Comparison of ENCODE assay signal across 9 mouse cellular contexts in the genomic region with DNA sequence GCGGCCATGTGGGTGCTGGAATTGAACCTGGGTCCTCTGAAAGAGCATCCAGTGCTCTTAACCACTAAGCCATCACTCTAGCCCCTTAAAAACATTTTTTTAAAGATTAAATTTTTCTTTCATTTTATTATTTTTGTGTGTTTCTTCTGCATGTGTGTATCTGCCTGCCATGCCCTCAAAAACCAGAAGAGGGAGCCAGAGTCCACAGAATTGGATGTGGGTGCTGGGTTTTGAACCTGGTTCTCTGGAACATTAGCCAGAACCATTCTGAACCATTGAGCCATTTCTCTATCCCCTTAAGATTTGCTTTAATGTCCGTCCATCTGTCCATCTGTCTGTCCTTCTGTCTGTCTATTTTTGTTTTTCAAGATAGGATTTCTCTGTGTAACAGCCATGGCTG. TPM values are rescaled to one million over a fixed set of nuclear protein-coding genes. Genes with fewer than 3 reads are reported as not detected.
DNase-seq lines count a peak whose midpoint lies in the region; ATAC-seq and TF ChIP-seq lines count a peak whose summit lies in the region.
"Had no signal": no experiment of that assay in that cellular context is flagged by ENCODE, and none has a peak within 500 bp of the region (broad histone marks: within the 10 kb centered on the region; RNA-seq: fewer than 3 reads in every experiment).

No protein-coding gene starts in this region.

- H3K9ac ChIP-seq in hindbrain, embryonic 13.5 days = no peak overlapping the region
- H3K9ac ChIP-seq in ES-E14 (ENCODE audit: insufficient read depth, low read depth, low read length, poor library complexity, severe bottlenecking) = no peak overlapping the region

- 49% methylated on average over 2 of the region's 2 CpGs for WGBS in hindbrain, embryonic 10.5 days
- WGBS in hindbrain, embryonic 13.5 days = 58% methylated on average over 2 of the region's 2 CpGs
- 38% methylated on average over 2 of the region's 2 CpGs for WGBS in embryonic facial prominence, embryonic 10.5 days

- no peak overlapping the region for H3K27ac ChIP-seq in hindbrain, embryonic 10.5 days
- H3K27ac ChIP-seq in hindbrain, embryonic 13.5 days = no peak overlapping the region
- H3K27ac ChIP-seq in ES-E14 (ENCODE audit: insufficient read depth, low read depth, low read length, poor library complexity, severe bottlenecking) = no peak overlapping the region
- no peak overlapping the region for H3K27ac ChIP-seq in embryonic facial prominence, embryonic 10.5 days (replicated peaks)

- H3K9me3 ChIP-seq in hindbrain, embryonic 10.5 days = no peaks in the 10 kb centered on the region
- no peaks in the 10 kb centered on the region for H3K9me3 ChIP-seq in hindbrain, embryonic 13.5 days
- H3K9me3 ChIP-seq in ES-E14 (ENCODE audit: control insufficient read depth, insufficient read depth, low read depth, low read length) = no peaks in the 10 kb centered on the region
- H3K9me3 ChIP-seq in embryonic facial prominence, embryonic 10.5 days = no peaks in the 10 kb centered on the region
- H3K9me3 ChIP-seq: megakaryocyte, embryonic 14.5 days had no signal

- no peaks in the 10 kb centered on the region for H3K27me3 ChIP-seq in hindbrain, embryonic 10.5 days (ENCODE audit: insufficient read depth, poor library complexity, severe bottlenecking)
- H3K27me3 ChIP-seq in hindbrain, embryonic 13.5 days = no peaks in the 10 kb centered on the region
- H3K27me3 ChIP-seq in embryonic facial prominence, embryonic 10.5 days (replicated peaks; ENCODE audit: low read depth, poor library complexity, severe bottlenecking) = no peaks in the 10 kb centered on the region
- H3K27me3 ChIP-seq: megakaryocyte, embryonic 14.5 days had no signal

- ATAC-seq in hindbrain, embryonic 13.5 days (ENCODE audit: low FRiP score) = no peak
- ATAC-seq in erythroid progenitor cell, adult 5-6 weeks (replicated peaks; ENCODE audit: low FRiP score, poor library complexity, severe bottlenecking) = no peak

- intact Hi-C loops in left cerebral cortex, postnatal 10 days (cut with DNase I) = loop anchor here (2.0 to 5.0 kb wide), 2 partner anchors 56 to 119 kb away; a partner anchor contains a TSS

- H3K4me1 ChIP-seq in hindbrain, embryonic 10.5 days (replicated peaks) = peaks cover 12% of the 10 kb centered on the region
- no peaks in the 10 kb centered on the region for H3K4me1 ChIP-seq in hindbrain, embryonic 13.5 days (replicated peaks)
- peaks cover 0 to 8% of the 10 kb centered on the region in 2 experiments; a peak in 2 of 4 replicates for H3K4me1 ChIP-seq in ES-E14 (ENCODE audit: control insufficient read depth in 2 of 2, insufficient read depth in 2 of 2, low read length in 2 of 2, poor library complexity in 1 of 2)
- peaks cover 10% of the 10 kb centered on the region for H3K4me1 ChIP-seq in embryonic facial prominence, embryonic 10.5 days

- no peak overlapping the region for H3K4me3 ChIP-seq in hindbrain, embryonic 10.5 days
- no peak overlapping the region for H3K4me3 ChIP-seq in hindbrain, embryonic 13.5 days
- H3K4me3 ChIP-seq in ES-E14 (ENCODE audit: insufficient read depth in 1 of 2, low read depth in 1 of 2, low read length in 2 of 2, poor library complexity in 1 of 2, severe bottlenecking in 1 of 2) = no peak overlapping the region
- H3K4me3 ChIP-seq in embryonic facial prominence, embryonic 10.5 days = no peak overlapping the region
- H3K4me3 ChIP-seq: megakaryocyte, embryonic 14.5 days had no signal

- H3K36me3 ChIP-seq in hindbrain, embryonic 10.5 days = peaks cover 3% of the 10 kb centered on the region; the same call in 1 of the 2 replicates
- peaks cover 33% of the 10 kb centered on the region for H3K36me3 ChIP-seq in hindbrain, embryonic 13.5 days
- H3K36me3 ChIP-seq in ES-E14 (ENCODE audit: control insufficient read depth, insufficient read depth, low read length, poor library complexity, severe bottlenecking) = no peaks in the 10 kb centered on the region
- H3K36me3 ChIP-seq in embryonic facial prominence, embryonic 10.5 days (replicated peaks) = no peaks in the 10 kb centered on the region

- peak; percentile 55 for DNase-seq in hindbrain, embryonic 10.5 days (ENCODE audit: low spot score)
- DNase-seq in A20 (ENCODE audit: low read depth, low spot score) (peak; percentile 58), ES-E14 (ENCODE audit: low read depth, low spot score) (no peak)
- peak; percentile 67 for DNase-seq in embryonic facial prominence, embryonic 10.5 days (ENCODE audit: low spot score)
- DNase-seq in lung, postnatal 25 days (ENCODE audit: low spot score) = peak; percentile 48
- no peak for DNase-seq in left cerebral cortex, postnatal 10 days (ENCODE audit: extremely low spot score in 1 of 2, low spot score in 2 of 2)

- in situ Hi-C loops in ES-E14 (cut with MboI; ENCODE audit: low sequenced_read_pairs in 2 of 2, unreplicated experiment in 2 of 2) = loop anchor here in 1 of 2 experiments (10.0 kb wide), 1 partner anchor 122 kb away; no protein-coding TSS in a partner anchor

- no peak overlapping the region for H3K4me2 ChIP-seq in hindbrain, embryonic 13.5 days

TF ChIP-seq in ES-E14, 5 proteins besides CTCF, POLR2A, EP300 and RAD21:
- TF ChIP-seq ZNF384 (IDR thresholded peaks at IDR 0.05; ENCODE audit: low read depth, low read length) (no peak), MAFK (IDR thresholded peaks at IDR 0.05; ENCODE audit: insufficient read depth, low read depth, low read length) (no peak), CHD2 (IDR thresholded peaks at IDR 0.05; ENCODE audit: low read depth, low read length) (no peak), ZC3H11A (IDR thresholded peaks at IDR 0.05; ENCODE audit: borderline replicate concordance, low read depth, low read length) (peak; percentile 80)
TF ChIP-seq in ES-E14: peak in this region for 1.

RNA-seq across cellular contexts. Expression of a gene that starts 11.6 kb away (rescaled TPM):
- polyA plus RNA-seq in hindbrain, embryonic 10.5 days (2016; fragmentation: Nextera tagmentation; extraction: Ambion mirVana) = 11.9 and 17.6 TPM in 2 replicates
- 26.3 and 34.2 TPM in 2 replicates for polyA plus RNA-seq in hindbrain, embryonic 13.5 days (2015; fragmentation: Nextera tagmentation; extraction: Ambion mirVana)
- 4.4 and 5.0 TPM in 2 replicates for total RNA-seq in ES-E14 (2012; rRNA removed)
- 10.0 and 12.2 TPM in 2 replicates for polyA plus RNA-seq in embryonic facial prominence, embryonic 10.5 days (2016; fragmentation: Nextera tagmentation; extraction: Ambion mirVana)
- 3.6 and 9.2 TPM in 2 replicates for total RNA-seq in erythroid progenitor cell, adult 5-6 weeks (2015; ENCODE audit: low replicate concordance)
- 1.6 and 10.8 TPM in 2 replicates for total RNA-seq in erythroid progenitor cell, adult 5-6 weeks (2017; ENCODE audit: low replicate concordance)
- total RNA-seq in left cerebral cortex, postnatal 10 days (2021) = 10 to 100 TPM; 19.2 to 25.8 TPM

RNA-seq across cellular contexts. Expression of a gene that starts 17.4 kb away (rescaled TPM):
- polyA plus RNA-seq in hindbrain, embryonic 10.5 days (2016; fragmentation: Nextera tagmentation; extraction: Ambion mirVana) = not detected in 2 replicates
- not detected in 2 replicates for polyA plus RNA-seq in hindbrain, embryonic 13.5 days (2015; fragmentation: Nextera tagmentation; extraction: Ambion mirVana)
- 0.36 TPM in 1 of 2 replicates, not detected in the other for total RNA-seq in ES-E14 (2012; rRNA removed)
- not detected in 2 replicates for polyA plus RNA-seq in embryonic facial prominence, embryonic 10.5 days (2016; fragmentation: Nextera tagmentation; extraction: Ambion mirVana)
- not detected in 2 replicates for total RNA-seq in erythroid progenitor cell, adult 5-6 weeks (2015; ENCODE audit: low replicate concordance)
- not detected in 2 replicates for total RNA-seq in erythroid progenitor cell, adult 5-6 weeks (2017; ENCODE audit: low replicate concordance)
- total RNA-seq in left cerebral cortex, postnatal 10 days (2021) = under 1 TPM; 0.30 to 0.49 TPM

RNA-seq across cellular contexts. Expression of a gene that starts 35.2 kb away (rescaled TPM):
- 38.8 and 43.6 TPM in 2 replicates for polyA plus RNA-seq in hindbrain, embryonic 10.5 days (2016; fragmentation: Nextera tagmentation; extraction: Ambion mirVana)
- polyA plus RNA-seq in hindbrain, embryonic 13.5 days (2015; fragmentation: Nextera tagmentation; extraction: Ambion mirVana) = 64.6 and 66.2 TPM in 2 replicates
- total RNA-seq in ES-E14 (2012; rRNA removed) = 44.0 and 49.0 TPM in 2 replicates
- 38.4 and 42.0 TPM in 2 replicates for polyA plus RNA-seq in embryonic facial prominence, embryonic 10.5 days (2016; fragmentation: Nextera tagmentation; extraction: Ambion mirVana)
- 13.8 and 40.4 TPM in 2 replicates for total RNA-seq in erythroid progenitor cell, adult 5-6 weeks (2015; ENCODE audit: low replicate concordance)
- 44.5 and 87.6 TPM in 2 replicates for total RNA-seq in erythroid progenitor cell, adult 5-6 weeks (2017; ENCODE audit: low replicate concordance)
- 10 to 100 TPM; 46.2 to 56.7 TPM for total RNA-seq in left cerebral cortex, postnatal 10 days (2021)

RNA-seq across cellular contexts. Expression of a gene that starts 49.8 kb away (rescaled TPM):
- 1.2 and 3.3 TPM in 2 replicates for polyA plus RNA-seq in hindbrain, embryonic 10.5 days (2016; fragmentation: Nextera tagmentation; extraction: Ambion mirVana)
- polyA plus RNA-seq in hindbrain, embryonic 13.5 days (2015; fragmentation: Nextera tagmentation; extraction: Ambion mirVana) = 1.1 and 1.7 TPM in 2 replicates
- total RNA-seq in ES-E14 (2012; rRNA removed) = 15.1 and 25.5 TPM in 2 replicates
- polyA plus RNA-seq in embryonic facial prominence, embryonic 10.5 days (2016; fragmentation: Nextera tagmentation; extraction: Ambion mirVana) = 1.1 and 2.0 TPM in 2 replicates
- total RNA-seq in erythroid progenitor cell, adult 5-6 weeks (2015; ENCODE audit: low replicate concordance) = 0.42 TPM in 1 of 2 replicates, not detected in the other
- total RNA-seq in erythroid progenitor cell, adult 5-6 weeks (2017; ENCODE audit: low replicate concordance) = 0.64 TPM in 1 of 2 replicates, not detected in the other
- 1 to 10 TPM; 5.2 to 6.1 TPM for total RNA-seq in left cerebral cortex, postnatal 10 days (2021)

RNA-seq across cellular contexts. Expression of a gene that starts 56.3 kb away (rescaled TPM):
- 8.1 and 11.3 TPM in 2 replicates for polyA plus RNA-seq in hindbrain, embryonic 10.5 days (2016; fragmentation: Nextera tagmentation; extraction: Ambion mirVana)
- polyA plus RNA-seq in hindbrain, embryonic 13.5 days (2015; fragmentation: Nextera tagmentation; extraction: Ambion mirVana) = 12.9 and 15.2 TPM in 2 replicates
- 6.2 and 7.4 TPM in 2 replicates for total RNA-seq in ES-E14 (2012; rRNA removed)
- 8.4 and 10.3 TPM in 2 replicates for polyA plus RNA-seq in embryonic facial prominence, embryonic 10.5 days (2016; fragmentation: Nextera tagmentation; extraction: Ambion mirVana)
- 11.5 and 17.6 TPM in 2 replicates for total RNA-seq in erythroid progenitor cell, adult 5-6 weeks (2015; ENCODE audit: low replicate concordance)
- total RNA-seq in erythroid progenitor cell, adult 5-6 weeks (2017; ENCODE audit: low replicate concordance) = 0.26 and 0.76 TPM in 2 replicates
- 10 to 100 TPM; 11.4 to 12.1 TPM for total RNA-seq in left cerebral cortex, postnatal 10 days (2021)

Comparison
In these comparisons a context has a peak if more than half of its experiments do, and no peak if none do; other contexts are left out.
1. DNase-seq: peak in hindbrain, embryonic 10.5 days (single experiment), A20 (single experiment), embryonic facial prominence, embryonic 10.5 days (single experiment) and lung, postnatal 25 days (single experiment); none in ES-E14 (single experiment) and left cerebral cortex, postnatal 10 days (0 of 2).